Mouse (Mus musculus) lung, adult 2 months (tissue): ENCODE measurements around the gene Nenf.

Source experiments
- CTCF ChIP-seq: fragments of 200-500 bp; IDR thresholded peaks from 2 replicates; pipeline ENCODE4 v1.5.1; 2011; ENCODE audit warnings: mild to moderate bottlenecking, low read length, control low read depth; ENCODE audit not compliant: insufficient read depth
- POLR2A ChIP-seq: fragments of 200-500 bp; IDR thresholded peaks from 2 replicates; pipeline ENCODE4 v1.6.1; 2011; ENCODE audit warnings: low read depth, mild to moderate bottlenecking, control low read depth, low read length, borderline replicate concordance; ENCODE audit errors: extremely low read depth

- TF ChIP-seq POLR2A (no peak), CTCF (no peak)
These were observed 5.4 kb upstream of the Nenf start for GRCm38 (mm10) chr1:191323381-191323780.
